Mouse (Mus musculus) kidney, postnatal 4 days (tissue): ENCODE results near the gene Tekt1.
"Not testable (repeated sequence)": the region's sequence is repeated elsewhere in the genome, so short reads cannot be mapped to it uniquely, and the experiment has no call there.

Experiments used
- DNase-seq, 2 experiments: peaks; one replicate each; pipeline ENCODE4 v3.0.0; 2021; ENCODE audit warnings: mixed read lengths in 2 of 2

The Tekt1 gene

GRCm38 (mm10) chr11:72389407-72390142 is 27.3 kb upstream of the Tekt1 start:
- no peak for DNase-seq

GRCm38 (mm10) chr11:72388113-72388529 is 25.9 kb upstream of the Tekt1 start:
- no peak for DNase-seq

GRCm38 (mm10) chr11:72379351-72379750 is 17.1 kb upstream of the Tekt1 start:
- DNase-seq: no peak

GRCm38 (mm10) chr11:72378222-72378621 is 16.0 kb upstream of the Tekt1 start:
- no peak for DNase-seq

GRCm38 (mm10) chr11:72376562-72376961 is 14.3 kb upstream of the Tekt1 start:
- DNase-seq: no peak

- no peak for DNase-seq
Measured at GRCm38 (mm10) chr11:72369904-72370672, 7.8 kb upstream of the Tekt1 start.

- no peak for DNase-seq
Measured at GRCm38 (mm10) chr11:72367934-72368674, 5.9 kb upstream of the Tekt1 start.

GRCm38 (mm10) chr11:72366126-72366525 is 3.9 kb upstream of the Tekt1 start:
- DNase-seq: no peak

- DNase-seq: no peak
Measured at GRCm38 (mm10) chr11:72364526-72364925, 2.3 kb upstream of the Tekt1 start.

GRCm38 (mm10) chr11:72363523-72364240 is 1.4 kb upstream of the Tekt1 start:
- peak in 1 of 2 experiments; percentile 35 for DNase-seq

- DNase-seq: peak; percentile 83 to 89
Measured at GRCm38 (mm10) chr11:72361385-72362346, 576 bp downstream of the Tekt1 start.

- peak; percentile 90 to 91 for DNase-seq
Measured at GRCm38 (mm10) chr11:72354971-72355728, 7.1 kb downstream of the Tekt1 start.

GRCm38 (mm10) chr11:72353186-72353585 is 9.1 kb downstream of the Tekt1 start:
- no peak for DNase-seq

GRCm38 (mm10) chr11:72352272-72352671 is 10.0 kb downstream of the Tekt1 start:
- DNase-seq: no peak

GRCm38 (mm10) chr11:72349652-72350051 is 12.6 kb downstream of the Tekt1 start:
- DNase-seq: no peak

- no peak for DNase-seq
Measured at GRCm38 (mm10) chr11:72349016-72349415, 13.2 kb downstream of the Tekt1 start.

- DNase-seq: peak in 1 of 2 experiments; percentile 46
Measured at GRCm38 (mm10) chr11:72348563-72348962, 13.7 kb downstream of the Tekt1 start.

- no peak for DNase-seq
Measured at GRCm38 (mm10) chr11:72344486-72344885, 17.8 kb downstream of the Tekt1 start.

- DNase-seq: peak; percentile 83 to 85
Measured at GRCm38 (mm10) chr11:72343904-72344303, 18.3 kb downstream of the Tekt1 start.

- DNase-seq: not testable (repeated sequence)
Measured at GRCm38 (mm10) chr11:72343238-72343625, 19.0 kb downstream of the Tekt1 start.
